In the genomic region with DNA sequence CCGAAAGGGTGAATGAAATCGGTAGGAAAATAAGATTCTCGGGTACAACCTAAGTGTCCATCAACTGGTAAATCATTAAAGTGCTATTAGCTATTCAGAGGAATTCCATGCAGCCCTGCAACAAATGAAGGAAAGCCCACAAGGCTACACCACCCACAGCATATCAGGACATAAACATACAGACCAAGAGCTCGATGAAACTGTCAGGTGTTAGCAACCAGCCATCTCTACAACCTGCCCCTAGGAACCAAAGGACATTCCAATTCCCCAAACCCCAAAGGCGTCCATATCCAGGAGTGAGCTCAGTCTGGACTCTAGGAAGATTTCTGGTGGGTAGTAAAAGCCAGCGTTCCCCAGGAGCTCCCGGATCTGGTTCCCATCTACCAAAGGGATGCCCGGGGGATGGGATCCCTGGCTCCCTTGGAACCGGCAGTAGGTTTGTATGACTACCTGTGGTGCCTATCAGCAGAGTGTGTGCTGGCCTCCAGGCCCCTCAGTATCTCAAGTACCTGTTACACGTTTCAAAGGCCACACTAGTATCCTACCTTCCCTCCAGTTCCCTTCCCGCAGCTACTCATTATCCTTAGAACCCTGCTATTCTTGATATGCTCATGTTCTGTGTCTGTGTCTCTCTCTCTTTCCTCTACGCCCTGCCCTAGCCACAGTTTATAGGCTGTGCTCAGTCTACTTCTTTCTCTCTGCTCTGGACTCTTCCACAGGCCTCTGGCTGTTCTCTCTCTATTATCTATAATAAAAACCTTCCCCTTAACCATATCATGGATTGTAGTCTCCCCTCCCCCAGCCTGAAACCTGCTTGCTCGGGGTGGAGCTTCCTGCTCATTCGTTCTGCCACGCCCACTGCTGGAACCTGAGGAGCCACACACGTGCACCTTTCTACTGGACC, we compare ENCODE assay signal across 11 mouse cellular contexts. TPM values are rescaled to one million over a fixed set of nuclear protein-coding genes. Genes with fewer than 3 reads are reported as not detected.
DNase-seq lines count a peak whose midpoint lies in the region; ATAC-seq lines count a peak whose summit lies in the region.
"Had no signal": no experiment of that assay in that cellular context is flagged by ENCODE, and none has a peak within 500 bp of the region (broad histone marks: within the 10 kb centered on the region; RNA-seq: fewer than 3 reads in every experiment).

No protein-coding gene starts in this region.

- no peaks in the 10 kb centered on the region for H3K9me3 ChIP-seq in heart, embryonic 12.5 days (replicated peaks)
- H3K9me3 ChIP-seq in embryonic facial prominence, embryonic 14.5 days (ENCODE audit: control insufficient read depth, low read length): no peaks in the 10 kb centered on the region
- H3K9me3 ChIP-seq in liver, embryonic 12.5 days (replicated peaks): no peaks in the 10 kb centered on the region

- WGBS in heart, embryonic 12.5 days: 31% methylated on average over 16 of the region's 16 CpGs
- 26% methylated on average over 15 of the region's 16 CpGs for WGBS in embryonic facial prominence, embryonic 14.5 days
- 27% methylated on average over 16 of the region's 16 CpGs for WGBS in liver, embryonic 12.5 days (ENCODE audit: insufficient replicate concordance)

- no peak overlapping the region for H3K27ac ChIP-seq in heart, embryonic 12.5 days (ENCODE audit: poor library complexity, severe bottlenecking)
- 0 out of 2 replicates have a peak overlapping the region, but pooled peaks have one; percentile 8 for H3K27ac ChIP-seq in embryonic facial prominence, embryonic 14.5 days (replicated peaks; ENCODE audit: low read depth, low read length)
- H3K27ac ChIP-seq in liver, embryonic 12.5 days: peak overlapping the region; percentile 89
- H3K27ac ChIP-seq: left cerebral cortex, adult 2 months had no signal

- intact Hi-C loops in heart, postnatal 36 days (cut with DNase I): no loop called here

- H3K4me3 ChIP-seq in heart, embryonic 12.5 days: peak overlapping the region; percentile 17; the same call in 1 of the 2 replicates
- no peak overlapping the region for H3K4me3 ChIP-seq in embryonic facial prominence, embryonic 14.5 days (ENCODE audit: low read depth, low read length)
- peak overlapping the region; percentile 37 for H3K4me3 ChIP-seq in liver, embryonic 12.5 days
- H3K4me3 ChIP-seq: left cerebral cortex, adult 2 months had no signal

- no peak for ATAC-seq in heart, embryonic 12.5 days (ENCODE audit: insufficient number of reproducible peaks, low FRiP score)
- peak; percentile 37; the same call in 1 of the 2 replicates for ATAC-seq in embryonic facial prominence, embryonic 14.5 days (ENCODE audit: low read depth)
- peak; percentile 91 for ATAC-seq in liver, embryonic 12.5 days

- H3K9ac ChIP-seq in heart, embryonic 12.5 days: peak overlapping the region; percentile 24; the same call in 1 of the 2 replicates
- H3K9ac ChIP-seq in embryonic facial prominence, embryonic 14.5 days (ENCODE audit: low read depth, low read length): no peak overlapping the region
- peak overlapping the region; percentile 61 for H3K9ac ChIP-seq in liver, embryonic 12.5 days

- H3K36me3 ChIP-seq in heart, embryonic 12.5 days: no peaks in the 10 kb centered on the region
- H3K36me3 ChIP-seq in embryonic facial prominence, embryonic 14.5 days (ENCODE audit: control insufficient read depth, insufficient read depth, low read length): no peaks in the 10 kb centered on the region
- H3K36me3 ChIP-seq in liver, embryonic 12.5 days: no peaks in the 10 kb centered on the region

- peak overlapping the region; percentile 56 for H3K4me2 ChIP-seq in heart, embryonic 12.5 days
- H3K4me2 ChIP-seq in embryonic facial prominence, embryonic 14.5 days (ENCODE audit: low read depth, low read length): peak overlapping the region; percentile 16; the same call in 1 of the 2 replicates
- peak overlapping the region; percentile 69 for H3K4me2 ChIP-seq in liver, embryonic 12.5 days

- DNase-seq in heart, postnatal 36 days: no peak
- peak; percentile 29 for DNase-seq in 416B (ENCODE audit: low read depth)
- no peak for DNase-seq in embryonic facial prominence, embryonic 14.5 days (ENCODE audit: low spot score)
- DNase-seq in spleen, adult 12 weeks (ENCODE audit: low spot score): no peak
- no peak for DNase-seq in spleen, postnatal 10 days (ENCODE audit: low spot score in 2 of 2)
- no peak for DNase-seq in cerebellum, postnatal 10 days

- H3K4me1 ChIP-seq in heart, embryonic 12.5 days (replicated peaks): peaks cover 15% of the 10 kb centered on the region
- peaks cover under 1% of the 10 kb centered on the region; the same call in 1 of the 2 replicates for H3K4me1 ChIP-seq in embryonic facial prominence, embryonic 14.5 days (ENCODE audit: control insufficient read depth, insufficient read depth, low read length)
- H3K4me1 ChIP-seq in liver, embryonic 12.5 days: peaks cover 29% of the 10 kb centered on the region

- no peaks in the 10 kb centered on the region for H3K27me3 ChIP-seq in heart, embryonic 12.5 days (replicated peaks)
- no peaks in the 10 kb centered on the region for H3K27me3 ChIP-seq in embryonic facial prominence, embryonic 14.5 days (replicated peaks; ENCODE audit: control insufficient read depth, insufficient read depth, low read length)
- H3K27me3 ChIP-seq in liver, embryonic 12.5 days (replicated peaks): no peaks in the 10 kb centered on the region

RNA-seq across cellular contexts. Expression of a gene that starts 23.4 kb away (rescaled TPM):
- polyA plus RNA-seq in heart, embryonic 12.5 days (2016; fragmentation: Nextera tagmentation; extraction: Ambion mirVana): 528 and 544 TPM in 2 replicates
- total RNA-seq in heart, postnatal 36 days (2021): 100 to 1,000 TPM; 156 to 160 TPM
- polyA plus RNA-seq in embryonic facial prominence, embryonic 14.5 days (2014; fragmentation: Nextera tagmentation; extraction: Ambion mirVana): 714 and 769 TPM in 2 replicates
- polyA plus RNA-seq in liver, embryonic 12.5 days (2016; fragmentation: Nextera tagmentation; extraction: Ambion mirVana): 316 and 324 TPM in 2 replicates

RNA-seq across cellular contexts. Expression of a gene that starts 28.6 kb away (rescaled TPM):
- not detected in 2 replicates for polyA plus RNA-seq in heart, embryonic 12.5 days (2016; fragmentation: Nextera tagmentation; extraction: Ambion mirVana)
- total RNA-seq in heart, postnatal 36 days (2021): not detected
- polyA plus RNA-seq in embryonic facial prominence, embryonic 14.5 days (2014; fragmentation: Nextera tagmentation; extraction: Ambion mirVana): not detected in 2 replicates
- not detected in 2 replicates for polyA plus RNA-seq in liver, embryonic 12.5 days (2016; fragmentation: Nextera tagmentation; extraction: Ambion mirVana)
- total RNA-seq: left cerebral cortex, adult 2 months; neutrophil, adult 5-6 weeks had no signal
- polyA plus RNA-seq: brain, embryonic 14.5 days had no signal

RNA-seq across cellular contexts. Expression of a gene that starts 49.4 kb away (rescaled TPM):
- polyA plus RNA-seq in heart, embryonic 12.5 days (2016; fragmentation: Nextera tagmentation; extraction: Ambion mirVana): not detected in 2 replicates
- not detected for total RNA-seq in heart, postnatal 36 days (2021)
- 0.30 and 0.56 TPM in 2 replicates for polyA plus RNA-seq in embryonic facial prominence, embryonic 14.5 days (2014; fragmentation: Nextera tagmentation; extraction: Ambion mirVana)
- not detected in 2 replicates for polyA plus RNA-seq in liver, embryonic 12.5 days (2016; fragmentation: Nextera tagmentation; extraction: Ambion mirVana)
- total RNA-seq: left cerebral cortex, adult 2 months; neutrophil, adult 5-6 weeks had no signal
- polyA plus RNA-seq: brain, embryonic 14.5 days had no signal

Comparison
In these comparisons a context has a peak if more than half of its experiments do, and no peak if none do; other contexts are left out.
1. H3K4me2 ChIP-seq: peak in every context shown above with its lines; median percentile 69 in liver, embryonic 12.5 days; 56 in heart, embryonic 12.5 days; 16 in embryonic facial prominence, embryonic 14.5 days.